Mouse (Mus musculus): Measurements from ENCODE around the gene Pnp2. TPM values are rescaled to one million over a fixed set of nuclear protein-coding genes. Genes with fewer than 3 reads are reported as not detected.

Gene Pnp2
- polyA plus RNA-seq, 1 experiment from 2014 or later = 32.5 TPM

GRCm38 (mm10) chr14:50927366-50927765, 28.4 kb upstream of the Pnp2 start:
- no peak overlapping the region for H3K27ac ChIP-seq (ENCODE audit: low read depth, low read length)

GRCm38 (mm10) chr14:50929951-50930350, 25.8 kb upstream of the Pnp2 start:
- H3K27ac ChIP-seq (ENCODE audit: low read depth, low read length) = peak overlapping the region; percentile 96
- H3K9me3 ChIP-seq (ENCODE audit: control insufficient read depth) = no peaks in the 10 kb centered on the region
- no peak for ATAC-seq
- 0 out of 2 replicates have a peak, but pooled peaks cover 5% of the 10 kb centered on the region for H3K4me1 ChIP-seq (replicated peaks; ENCODE audit: control insufficient read depth, insufficient read depth, low read length)
- H3K4me2 ChIP-seq (replicated peaks; ENCODE audit: low read depth) = peak overlapping the region; percentile 85
- no peaks in the 10 kb centered on the region for H3K27me3 ChIP-seq (replicated peaks; ENCODE audit: control insufficient read depth, insufficient read depth, low read length)
- H3K9ac ChIP-seq (ENCODE audit: low read depth, low read length) = peak overlapping the region; percentile 90
- TF ChIP-seq CTCF (IDR thresholded peaks at IDR 0.05; ENCODE audit: low read depth) = no peak
- peak overlapping the region; percentile 88 for H3K4me3 ChIP-seq (ENCODE audit: low read depth, low read length)
- 9% methylated on average over 10 of the region's 10 CpGs for WGBS
- H3K36me3 ChIP-seq (ENCODE audit: control insufficient read depth, insufficient read depth) = peaks cover 30% of the 10 kb centered on the region

More at GRCm38 (mm10) chr14:50927366-50927765, 28.4 kb upstream of the Pnp2 start:
- Histone ChIP-seq H3K4me2 (replicated peaks; ENCODE audit: low read depth) (no peak overlapping the region), H3K9me3 (ENCODE audit: control insufficient read depth) (no peaks in the 10 kb centered on the region), H3K4me3 (ENCODE audit: low read depth, low read length) (no peak overlapping the region), H3K4me1 (replicated peaks; ENCODE audit: control insufficient read depth, insufficient read depth, low read length) (0 out of 2 replicates have a peak, but pooled peaks cover 5% of the 10 kb centered on the region), H3K36me3 (ENCODE audit: control insufficient read depth, insufficient read depth) (peaks cover 30% of the 10 kb centered on the region), H3K27me3 (replicated peaks; ENCODE audit: control insufficient read depth, insufficient read depth, low read length) (no peaks in the 10 kb centered on the region), H3K9ac (ENCODE audit: low read depth, low read length) (no peak overlapping the region)
- ATAC-seq = no peak
- WGBS = 62% methylated on average over 3 of the region's 3 CpGs
- no peak for TF ChIP-seq CTCF (IDR thresholded peaks at IDR 0.05; ENCODE audit: low read depth)

GRCm38 (mm10) chr14:50930377-50930753, 25.4 kb upstream of the Pnp2 start:
- Histone ChIP-seq H3K9me3 (ENCODE audit: control insufficient read depth) (no peaks in the 10 kb centered on the region), H3K9ac (ENCODE audit: low read depth, low read length) (peak overlapping the region; percentile 90), H3K27me3 (replicated peaks; ENCODE audit: control insufficient read depth, insufficient read depth, low read length) (no peaks in the 10 kb centered on the region), H3K27ac (ENCODE audit: low read depth, low read length) (peak overlapping the region; percentile 96), H3K4me3 (ENCODE audit: low read depth, low read length) (peak overlapping the region; percentile 88), H3K36me3 (ENCODE audit: control insufficient read depth, insufficient read depth) (peaks cover 30% of the 10 kb centered on the region), H3K4me2 (replicated peaks; ENCODE audit: low read depth) (peak overlapping the region; percentile 85), H3K4me1 (replicated peaks; ENCODE audit: control insufficient read depth, insufficient read depth, low read length) (0 out of 2 replicates have a peak, but pooled peaks cover 5% of the 10 kb centered on the region)
- ATAC-seq = peak; percentile 87
- no peak for TF ChIP-seq CTCF (IDR thresholded peaks at IDR 0.05; ENCODE audit: low read depth)
- WGBS = 1% methylated on average over 38 of the region's 38 CpGs

DNA sequence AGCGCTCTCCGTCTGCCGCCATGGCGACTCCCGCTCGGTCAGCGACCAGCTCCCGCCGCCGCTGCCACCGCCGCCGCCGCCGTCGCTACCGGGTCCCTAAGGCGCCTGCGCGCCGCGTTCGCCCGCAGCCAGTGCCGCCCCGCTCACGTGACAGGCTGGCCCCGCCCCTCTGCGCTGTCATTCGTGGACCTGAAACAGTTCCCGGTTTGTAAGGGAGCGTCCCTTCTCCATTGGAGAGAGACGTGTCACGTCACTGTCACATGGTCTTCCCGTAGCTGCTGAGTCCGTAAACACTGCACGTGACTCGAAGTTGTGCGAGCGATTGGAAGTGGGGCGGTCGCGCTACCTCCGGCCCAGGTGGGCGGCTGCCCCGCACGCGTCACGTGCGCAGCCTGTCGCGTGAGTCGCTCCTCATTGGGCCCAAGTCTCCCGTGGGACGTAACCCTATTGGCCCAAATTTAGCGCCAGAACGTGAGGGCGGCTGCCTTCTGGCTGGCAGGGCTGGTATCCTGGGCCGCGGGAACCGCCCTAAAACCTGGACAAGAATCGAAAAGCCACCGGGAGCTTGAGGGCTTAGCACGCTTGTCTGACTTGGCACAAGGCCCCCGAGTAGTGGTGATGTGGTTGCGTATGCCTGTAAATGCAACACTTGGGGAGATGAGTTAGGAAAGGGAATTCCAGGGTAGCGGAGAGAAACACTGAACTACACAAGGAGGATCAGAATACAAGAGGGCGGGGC, 24.9 kb upstream of the Pnp2 start, which contains the start of the genes Pip4p1 and Pnp:
Gene Pip4p1 (minus strand): TSS at position 103 of the 739 bp plus-strand sequence.
Gene Pnp (plus strand): TSS at position 329 of the 739 bp plus-strand sequence.
- peak within 1 kb of the TSS; percentile 85 for H3K4me2 ChIP-seq (replicated peaks; ENCODE audit: low read depth)
- peak within 1 kb of the TSS; percentile 88 for H3K4me3 ChIP-seq (ENCODE audit: low read depth, low read length)
- peak within 1 kb of the TSS; percentile 90 for H3K9ac ChIP-seq (ENCODE audit: low read depth, low read length)
- TF ChIP-seq CTCF (IDR thresholded peaks at IDR 0.05; ENCODE audit: low read depth) = 0 out of 2 replicates have a peak, but pooled peaks have one; percentile 4
- 0 out of 2 replicates have a peak, but pooled peaks cover 5% of the 10 kb centered on the region for H3K4me1 ChIP-seq (replicated peaks; ENCODE audit: control insufficient read depth, insufficient read depth, low read length)
- 0% methylated on average over 60 of the region's 68 CpGs for WGBS
- no peaks in the 10 kb centered on the region for H3K9me3 ChIP-seq (ENCODE audit: control insufficient read depth)
- ATAC-seq = peak; percentile 97
- peaks cover 30% of the 10 kb centered on the region for H3K36me3 ChIP-seq (ENCODE audit: control insufficient read depth, insufficient read depth)
- H3K27ac ChIP-seq (ENCODE audit: low read depth, low read length) = peak within 1 kb of the TSS; percentile 96
- no peaks in the 10 kb centered on the region for H3K27me3 ChIP-seq (replicated peaks; ENCODE audit: control insufficient read depth, insufficient read depth, low read length)

DNA sequence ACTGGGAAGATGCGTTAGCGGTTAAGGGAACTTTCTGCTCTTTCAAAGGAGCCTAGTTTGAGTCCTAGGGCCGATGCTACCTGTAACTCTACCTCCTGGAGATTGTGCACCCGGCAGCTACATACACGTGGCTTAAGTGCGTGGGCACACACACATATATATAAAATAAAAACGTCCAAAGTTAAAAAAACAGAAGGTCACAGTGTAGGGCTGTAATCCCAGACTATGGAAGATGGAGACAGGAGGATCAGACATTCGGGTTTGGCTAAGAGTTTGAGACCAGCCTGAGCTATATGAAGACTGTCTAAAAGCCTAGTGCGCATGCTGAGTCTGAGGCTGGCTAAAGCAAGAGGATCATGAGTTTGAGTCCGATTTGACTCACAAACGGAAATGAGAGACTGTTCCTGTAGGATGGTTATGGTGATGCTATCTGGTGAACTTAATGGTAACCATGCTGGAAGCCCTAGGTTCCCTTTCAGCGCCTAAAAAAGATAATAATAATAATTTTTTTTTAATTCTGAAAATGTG, 24.2 kb upstream of the Pnp2 start:
- Histone ChIP-seq H3K4me3 (ENCODE audit: low read depth, low read length) (peak overlapping the region; percentile 88), H3K27me3 (replicated peaks; ENCODE audit: control insufficient read depth, insufficient read depth, low read length) (no peaks in the 10 kb centered on the region), H3K9me3 (ENCODE audit: control insufficient read depth) (no peaks in the 10 kb centered on the region), H3K4me2 (replicated peaks; ENCODE audit: low read depth) (peak overlapping the region; percentile 85), H3K4me1 (replicated peaks; ENCODE audit: control insufficient read depth, insufficient read depth, low read length) (0 out of 2 replicates have a peak, but pooled peaks cover 5% of the 10 kb centered on the region), H3K36me3 (ENCODE audit: control insufficient read depth, insufficient read depth) (peaks cover 25% of the 10 kb centered on the region), H3K27ac (ENCODE audit: low read depth, low read length) (peak overlapping the region; percentile 96), H3K9ac (ENCODE audit: low read depth, low read length) (peak overlapping the region; percentile 32)
- no peak for TF ChIP-seq CTCF (IDR thresholded peaks at IDR 0.05; ENCODE audit: low read depth)
- no peak for ATAC-seq
- WGBS = 12% methylated on average over 12 of the region's 12 CpGs

- Histone ChIP-seq H3K4me1 (replicated peaks; ENCODE audit: control insufficient read depth, insufficient read depth, low read length) (0 out of 2 replicates have a peak, but pooled peaks cover 2% of the 10 kb centered on the region), H3K4me3 (ENCODE audit: low read depth, low read length) (no peak overlapping the region), H3K36me3 (ENCODE audit: control insufficient read depth, insufficient read depth) (no peaks in the 10 kb centered on the region), H3K27ac (ENCODE audit: low read depth, low read length) (no peak overlapping the region), H3K9me3 (ENCODE audit: control insufficient read depth) (no peaks in the 10 kb centered on the region), H3K27me3 (replicated peaks; ENCODE audit: control insufficient read depth, insufficient read depth, low read length) (no peaks in the 10 kb centered on the region), H3K4me2 (replicated peaks; ENCODE audit: low read depth) (no peak overlapping the region), H3K9ac (ENCODE audit: low read depth, low read length) (no peak overlapping the region)
- no peak for ATAC-seq
- no peak for TF ChIP-seq CTCF (IDR thresholded peaks at IDR 0.05; ENCODE audit: low read depth)
- 53% methylated on average over 1 of the region's 1 CpGs for WGBS
Observed at GRCm38 (mm10) chr14:50936649-50937048, 19.1 kb upstream of the Pnp2 start.
